In the genomic region with DNA sequence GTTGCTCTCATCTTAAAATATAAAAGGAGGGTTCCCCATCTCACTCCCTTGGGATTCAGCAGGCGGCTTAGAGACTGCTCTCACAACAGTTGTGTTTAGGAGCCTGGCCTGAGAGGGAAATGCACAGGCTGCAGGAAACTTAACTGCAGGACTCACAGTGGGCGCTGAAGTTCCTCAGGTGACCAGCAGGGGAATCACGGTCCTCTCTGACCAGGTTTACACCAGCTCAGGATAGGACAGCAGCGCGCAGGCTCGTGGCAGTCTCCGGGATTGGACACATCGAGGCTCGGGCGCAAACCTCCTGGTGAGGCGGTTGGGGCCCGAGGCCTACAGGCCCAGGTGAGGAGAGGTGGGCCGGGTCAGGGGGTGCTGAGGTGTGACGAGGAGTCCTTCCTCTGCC, we compare ENCODE assay signal across 10 mouse cellular contexts. TPM values are rescaled to one million over a fixed set of nuclear protein-coding genes. Genes with fewer than 3 reads are reported as not detected.
DNase-seq lines count a peak whose midpoint lies in the region; TF ChIP-seq lines count a peak whose summit lies in the region.
"Had no signal": no experiment of that assay in that cellular context is flagged by ENCODE, and none has a peak within 500 bp of the region (broad histone marks: within the 10 kb centered on the region; RNA-seq: fewer than 3 reads in every experiment).

Gene Ptpn20 (plus strand): TSS at position 257 of the 400 bp plus-strand sequence.

- WGBS in cerebellum, adult 2 months, result 73% methylated on average over 14 of the region's 14 CpGs
- WGBS in lung, adult 2 months, result 62% methylated on average over 14 of the region's 14 CpGs

- no peak for TF ChIP-seq POLR2A in cerebellum, adult 2 months (IDR thresholded peaks at IDR 0.05; ENCODE audit: borderline replicate concordance, insufficient read depth, low read length)
- TF ChIP-seq POLR2A in lung, adult 2 months (IDR thresholded peaks at IDR 0.05; ENCODE audit: borderline replicate concordance, extremely low read depth, low read depth, low read length), result no peak
- TF ChIP-seq POLR2A in cortical plate, adult 2 months (IDR thresholded peaks at IDR 0.05; ENCODE audit: extremely low read depth, insufficient read depth, low read length), result no peak

- peak; percentile 9 to 25 for DNase-seq in cerebellum, postnatal 14 days
- no peak for DNase-seq in cerebellum, adult 2 months
- DNase-seq in lung, adult 2 months, result no peak
- DNase-seq in lung, postnatal 25 days (ENCODE audit: low spot score), result no peak
- peak; percentile 7 for DNase-seq in retina, postnatal 1 day
- DNase-seq in urinary bladder, postnatal 14 days (ENCODE audit: low spot score), result no peak
- no peak for DNase-seq in urinary bladder, postnatal 36 days (ENCODE audit: low spot score in 2 of 2)

- H3K4me1 ChIP-seq in cerebellum, adult 2 months (ENCODE audit: control insufficient read depth, insufficient read depth, low read length), result no peaks in the 10 kb centered on the region
- no peaks in the 10 kb centered on the region for H3K4me1 ChIP-seq in lung, adult 2 months (ENCODE audit: control insufficient read depth, insufficient read depth, low read length)
- H3K4me1 ChIP-seq in cortical plate, adult 2 months (ENCODE audit: control insufficient read depth, insufficient read depth, low read length), result no peaks in the 10 kb centered on the region
- H3K4me1 ChIP-seq: liver, embryonic 15.5 days; stomach, embryonic 15.5 days had no signal

- TF ChIP-seq CTCF in cerebellum, adult 2 months (IDR thresholded peaks at IDR 0.05; ENCODE audit: borderline replicate concordance, insufficient read depth, low read depth, low read length), result no peak
- TF ChIP-seq CTCF in lung, adult 2 months (IDR thresholded peaks at IDR 0.05; ENCODE audit: insufficient read depth, low read length), result 0 out of 2 replicates have a peak, but pooled peaks have one; percentile 3
- TF ChIP-seq CTCF in cortical plate, adult 2 months (IDR thresholded peaks at IDR 0.05; ENCODE audit: extremely low read depth, insufficient read depth, low read length), result 0 out of 2 replicates have a peak, but pooled peaks have one; percentile 8

- no peak within 1 kb of the TSS for H3K27ac ChIP-seq in cerebellum, adult 2 months (ENCODE audit: insufficient read depth, low read length)
- no peak within 1 kb of the TSS for H3K27ac ChIP-seq in cortical plate, adult 2 months (ENCODE audit: insufficient read depth, low read length)
- H3K27ac ChIP-seq: liver, embryonic 15.5 days; stomach, embryonic 15.5 days had no signal

- H3K4me3 ChIP-seq in cerebellum, adult 2 months (replicated peaks; ENCODE audit: insufficient read depth, low read depth, low read length), result no peak within 1 kb of the TSS
- no peak within 1 kb of the TSS for H3K4me3 ChIP-seq in lung, adult 2 months (replicated peaks; ENCODE audit: extremely low read depth, low read depth, low read length)
- H3K4me3 ChIP-seq in cortical plate, adult 2 months (ENCODE audit: insufficient read depth, low read length), result no peak within 1 kb of the TSS
- H3K4me3 ChIP-seq: liver, embryonic 15.5 days; stomach, embryonic 15.5 days had no signal

- H3K27me3 ChIP-seq in cerebellum, adult 2 months (ENCODE audit: control insufficient read depth, insufficient read depth, low read length), result no peaks in the 10 kb centered on the region
- H3K27me3 ChIP-seq: liver, embryonic 15.5 days; stomach, embryonic 15.5 days had no signal

RNA-seq across cellular contexts. Expression of gene Ptpn20, which starts in this region (rescaled TPM):
- polyA plus RNA-seq in cerebellum, adult 2 months (2012; rRNA removed), result 0.08 and 0.10 TPM in 2 replicates
- polyA plus RNA-seq in lung, adult 2 months (2012; rRNA removed), result 0.11 and 0.26 TPM in 2 replicates
- polyA plus RNA-seq in cortical plate, adult 2 months (2012; rRNA removed), result 0.17 and 0.32 TPM in 2 replicates

Comparison
In these comparisons a context has a peak if more than half of its experiments do, and no peak if none do; other contexts are left out.
1. DNase-seq: peak in cerebellum, postnatal 14 days (2 of 2) and retina, postnatal 1 day (single experiment); none in cerebellum, adult 2 months (0 of 2), lung, adult 2 months (single experiment), lung, postnatal 25 days (single experiment), urinary bladder, postnatal 14 days (single experiment) and urinary bladder, postnatal 36 days (0 of 2).